Mouse (Mus musculus) cerebellum, adult 9-11 months (tissue): Measurements from ENCODE around the gene Ftl1.

Experiments
- DNase-seq: peaks from one replicate; pipeline ENCODE4 v3.0.0; 2022

Ftl1 gene

DNA sequence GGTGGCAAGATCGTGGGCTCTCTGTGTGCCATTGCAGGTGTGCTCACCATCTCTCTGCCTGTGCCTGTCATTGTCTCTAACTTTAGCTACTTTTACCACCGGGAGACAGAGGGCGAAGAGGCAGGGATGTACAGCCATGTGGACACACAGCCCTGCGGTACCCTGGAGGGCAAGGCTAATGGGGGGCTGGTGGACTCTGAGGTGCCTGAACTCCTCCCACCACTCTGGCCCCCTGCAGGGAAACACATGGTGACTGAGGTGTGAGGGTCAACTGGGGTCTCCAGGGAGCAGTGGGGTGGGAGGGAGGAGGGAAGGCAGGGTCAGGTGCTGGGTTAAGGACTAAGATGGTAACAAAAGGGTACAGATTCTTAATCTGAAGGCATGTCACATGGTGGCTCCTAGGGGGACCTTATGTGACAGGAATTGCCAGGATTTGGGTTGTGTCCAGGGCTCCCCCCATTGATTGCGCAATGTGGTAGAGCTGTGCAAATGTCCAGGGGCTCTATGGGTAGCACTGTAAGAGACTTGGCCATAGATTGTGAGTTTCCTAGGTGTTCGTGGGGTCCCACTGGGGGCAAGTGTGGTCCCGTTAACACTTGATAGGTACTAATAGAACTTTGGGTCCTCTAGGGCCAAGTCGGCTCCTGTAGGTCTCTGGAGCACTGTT, 50.1 kb downstream of the Ftl1 start:
- DNase-seq, result no peak

DNA sequence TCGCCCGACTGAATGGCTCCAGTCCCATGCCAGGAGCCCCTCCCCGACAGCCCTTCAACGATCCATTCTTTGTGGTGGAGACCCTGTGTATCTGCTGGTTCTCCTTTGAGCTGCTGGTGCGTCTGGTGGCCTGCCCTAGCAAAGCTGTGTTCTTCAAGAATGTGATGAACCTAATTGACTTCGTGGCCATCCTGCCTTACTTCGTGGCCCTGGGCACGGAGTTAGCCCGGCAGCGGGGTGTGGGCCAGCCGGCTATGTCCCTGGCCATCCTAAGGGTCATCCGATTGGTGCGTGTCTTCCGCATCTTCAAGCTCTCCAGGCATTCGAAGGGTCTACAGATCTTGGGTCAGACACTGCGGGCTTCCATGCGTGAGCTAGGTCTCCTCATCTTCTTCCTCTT, 50.7 kb downstream of the Ftl1 start:
- no peak for DNase-seq

DNA sequence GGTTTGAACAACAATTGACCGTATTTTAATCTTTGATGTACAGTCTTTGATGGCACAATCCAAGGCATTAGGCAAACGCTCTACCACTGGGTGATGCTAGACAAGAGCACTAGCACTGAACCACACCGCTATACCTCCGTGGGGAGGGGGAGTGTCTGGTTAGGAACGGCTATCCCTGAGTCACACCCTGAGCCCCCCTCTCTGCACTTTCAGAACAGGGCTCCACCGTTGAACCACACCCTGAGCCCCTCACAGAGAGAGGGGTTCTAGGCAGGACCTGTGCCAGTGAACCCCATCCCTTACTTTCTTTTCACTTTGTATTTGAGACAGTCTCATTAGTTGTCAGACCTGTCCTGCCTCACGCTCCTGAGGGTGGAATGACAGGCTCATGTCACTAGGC, 51.3 kb downstream of the Ftl1 start:
- DNase-seq, result no peak
